Mouse (Mus musculus) Patski (cell line): Measurements from ENCODE around the gene Sbsn. TPM values are rescaled to one million over a fixed set of nuclear protein-coding genes. Genes with fewer than 3 reads are reported as not detected.

Source experiments
- ATAC-seq: fragments of 100-300 bp; one replicate; pipeline ENCODE4 v1.8.0; 2021
- CTCF ChIA-PET: fragments of 350-600 bp; sonication (Branson Sonifier 250); formaldehyde crosslinking; loops from one replicate; lab custom pipeline; 2022; ENCODE audit warnings: inconsistent platforms; lab: Charles Lee
- POLR2A ChIA-PET: fragments of 350-600 bp; sonication (Branson Sonifier 250); formaldehyde crosslinking; loops from one replicate; lab custom pipeline; 2022; ENCODE audit warnings: antibody characterized with exemption, inconsistent platforms; lab: Charles Lee
- DNase-seq: peaks from one replicate; pipeline ENCODE4 v3.0.0-alpha.2; 2011; ENCODE audit warnings: low read depth, low spot score
- H3K27me3 ChIP-seq: fragments of 371-371 bp; one replicate; pipeline ENCODE4 v1.5.1; 2021
- CTCF ChIP-seq: fragments of 100-300 bp; IDR thresholded peaks from one replicate; pipeline ENCODE4 v1.5.1; 2021
- in situ Hi-C: fragments of 300-500 bp; cut with MboI; formaldehyde crosslinking; loops from 3 replicates; pipeline ENCODE4 v1.11.1; 2018; ENCODE audit warnings: low pct_unique_long_range_greater_than_20kb, mixed read lengths
- polyA plus RNA-seq: library from polyadenylated mRNA; unstranded; gene quantifications from one replicate; pipeline ENCODE4 v1.2.3, GENCODE M21; 2021

Gene Sbsn
- 8.5 TPM for polyA plus RNA-seq

DNA sequence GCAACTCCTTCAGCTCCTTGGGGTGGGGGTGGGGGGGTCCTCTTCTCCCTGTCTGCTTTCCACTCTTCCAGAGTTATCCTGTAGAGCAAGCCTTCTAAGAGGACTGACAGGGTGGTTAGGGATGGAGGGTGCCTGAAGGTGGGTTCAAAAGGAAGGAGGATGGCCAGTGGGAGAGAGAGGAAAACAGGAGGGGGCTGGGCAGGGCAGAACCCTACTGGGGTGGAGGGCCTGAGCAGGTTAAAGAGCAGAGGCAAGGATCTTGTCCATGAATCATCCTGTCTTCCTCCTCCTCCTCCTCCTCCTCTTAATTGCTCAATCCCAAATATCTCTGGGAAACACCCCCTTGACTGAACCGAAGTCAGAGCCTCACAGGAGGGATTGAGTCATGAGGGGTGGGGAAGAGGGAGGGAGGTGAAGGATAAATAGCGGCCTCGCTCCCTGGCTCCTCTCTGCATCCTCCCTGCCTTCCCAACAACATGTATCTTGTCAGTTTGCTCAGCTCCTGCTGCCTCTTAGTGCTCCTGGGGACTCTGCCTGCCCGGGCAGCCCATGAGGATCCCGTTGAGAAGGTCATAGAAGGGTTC lies at the start of gene Sbsn:
Gene Sbsn, plus strand, starts transcription at position 386 of the 584 bp plus-strand sequence.
- CTCF ChIA-PET: no interaction called here
- in situ Hi-C loops: no loop called here
- no peak for ATAC-seq
- no peaks in the 10 kb centered on the region for H3K27me3 ChIP-seq
- POLR2A ChIA-PET: interaction anchor here (0.8 kb wide), 1 partner anchor 20 kb away, joined by 4 read pairs; no protein-coding TSS in a partner anchor
- DNase-seq: no peak
- no peak for TF ChIP-seq CTCF

DNA sequence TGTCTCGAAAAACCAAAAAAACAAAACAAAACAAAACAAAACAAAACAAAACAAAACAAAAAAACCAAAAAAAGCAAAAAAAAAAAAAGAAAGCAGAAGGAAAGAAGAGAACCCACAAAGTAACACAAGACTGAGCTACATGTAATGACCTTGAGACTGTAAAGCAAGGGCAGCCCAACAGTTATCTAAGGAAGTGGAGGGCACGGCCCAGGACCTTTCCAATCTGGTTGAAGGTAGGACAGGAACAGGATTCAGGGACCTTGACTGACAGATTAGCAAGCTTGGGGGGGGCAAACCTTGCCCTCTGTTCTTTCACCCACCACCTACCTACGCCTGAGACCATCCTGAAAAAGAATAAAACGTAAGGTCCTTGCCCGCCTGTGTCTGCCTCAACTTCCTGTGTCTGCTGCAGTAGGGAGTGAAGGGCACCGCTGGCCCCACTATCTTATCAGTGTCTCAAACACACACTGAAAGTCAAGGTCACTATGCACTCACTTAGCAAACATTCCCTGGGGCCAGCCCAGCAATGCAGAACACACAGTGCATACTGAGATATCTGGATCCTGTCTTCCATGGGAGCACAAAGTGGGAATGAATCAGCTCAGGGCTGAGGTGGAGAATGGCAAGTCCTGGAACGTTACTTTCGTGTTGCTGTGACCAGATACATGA lies 44.9 kb upstream of the Sbsn start:
- no peak for TF ChIP-seq CTCF
- no peak for ATAC-seq
- DNase-seq: no peak
- POLR2A ChIA-PET: no interaction called here
- in situ Hi-C loops: no loop called here
- CTCF ChIA-PET: no interaction called here
- H3K27me3 ChIP-seq: peaks cover 18% of the 10 kb centered on the region

DNA sequence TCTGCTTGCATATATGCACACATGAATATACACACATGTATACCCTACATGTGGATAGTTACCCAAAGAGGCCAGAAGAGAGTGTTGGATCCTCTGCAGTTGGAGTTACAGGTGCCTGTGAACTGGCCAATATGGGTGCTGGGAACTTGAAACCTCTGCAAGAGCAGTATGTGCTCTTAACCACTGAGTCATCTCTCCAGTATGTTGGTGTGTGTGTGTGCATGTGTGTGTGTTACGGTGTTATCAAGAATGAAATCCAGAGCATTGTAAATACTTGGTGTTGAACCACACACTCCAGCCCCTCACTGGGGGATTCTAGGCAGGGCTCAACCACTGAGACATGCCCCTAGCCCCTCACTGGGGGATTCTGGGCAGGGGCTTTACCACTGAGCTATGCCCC lies 43.8 kb upstream of the Sbsn start:
- no peak for ATAC-seq
- no peak for TF ChIP-seq CTCF
- POLR2A ChIA-PET: no interaction called here
- in situ Hi-C loops: no loop called here
- CTCF ChIA-PET: interaction anchor here (1.5 kb wide), 1 partner anchor 41 kb away, joined by 4 read pairs; no protein-coding TSS in a partner anchor
- H3K27me3 ChIP-seq: peaks cover 18% of the 10 kb centered on the region
- DNase-seq: no peak

DNA sequence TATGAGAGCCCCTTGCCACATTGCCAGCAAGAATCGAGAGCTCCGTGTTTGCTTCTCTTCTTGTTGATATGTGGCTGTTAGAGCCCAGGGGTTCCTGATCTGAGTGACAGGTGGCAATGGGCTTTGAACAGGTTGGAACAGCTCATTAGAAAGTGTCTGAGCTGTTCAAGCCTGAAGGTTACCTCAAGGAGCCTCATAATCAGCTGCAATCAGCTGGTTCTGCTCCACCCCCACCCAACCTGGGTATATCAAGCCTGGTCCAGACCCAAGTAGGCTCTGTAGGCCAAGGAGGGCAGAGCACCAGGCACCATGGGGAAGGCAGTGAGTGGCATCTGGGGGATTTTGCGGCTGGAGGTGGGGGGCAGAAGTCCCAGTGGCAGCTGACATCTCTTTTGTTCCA lies 39.3 kb upstream of the Sbsn start, which contains the start of gene Atp4a:
Gene Atp4a, plus strand, starts transcription at position 268 of the 400 bp plus-strand sequence.
- ChIA-PET CTCF (no interaction called here), POLR2A (no interaction called here)
- no peak for TF ChIP-seq CTCF
- in situ Hi-C loops: no loop called here
- DNase-seq (no peak), ATAC-seq (no peak)
- peaks cover 29% of the 10 kb centered on the region for H3K27me3 ChIP-seq

DNA sequence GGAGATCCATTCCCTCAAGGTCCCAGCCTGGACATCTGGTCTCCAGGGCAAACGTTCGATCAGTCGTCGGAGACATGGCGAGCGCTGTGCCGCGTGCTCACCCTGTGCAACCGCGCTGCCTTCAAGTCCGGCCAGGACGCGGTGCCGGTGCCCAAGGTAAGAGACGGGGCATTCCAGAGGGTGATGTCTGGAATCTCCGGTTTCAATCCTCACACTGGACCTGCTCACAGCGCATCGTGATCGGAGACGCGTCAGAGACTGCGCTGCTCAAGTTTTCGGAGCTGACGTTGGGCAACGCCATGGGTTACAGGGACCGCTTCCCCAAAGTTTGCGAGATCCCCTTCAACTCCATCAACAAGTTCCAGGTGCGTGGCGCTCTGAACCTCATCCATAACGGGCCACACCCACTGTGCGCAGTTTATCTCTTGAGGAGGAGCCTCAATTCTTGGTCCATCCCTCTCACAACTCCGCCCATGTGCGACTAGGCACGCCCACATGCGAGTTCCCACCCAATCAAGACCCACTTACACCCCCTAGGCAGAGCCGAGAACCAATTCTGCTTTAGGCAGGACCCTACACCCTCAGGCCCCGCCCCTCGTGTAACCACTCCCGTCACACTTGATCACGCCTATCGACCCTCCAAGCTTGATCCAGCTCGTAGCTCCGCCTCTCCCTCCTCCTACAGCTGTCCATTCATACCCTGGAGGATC lies 34.1 kb upstream of the Sbsn start:
- peaks cover 20% of the 10 kb centered on the region for H3K27me3 ChIP-seq
- in situ Hi-C loops: no loop called here
- ChIA-PET CTCF (no interaction called here), POLR2A (no interaction called here)
- ATAC-seq (peak; percentile 15), DNase-seq (no peak)
- TF ChIP-seq CTCF: no peak

DNA sequence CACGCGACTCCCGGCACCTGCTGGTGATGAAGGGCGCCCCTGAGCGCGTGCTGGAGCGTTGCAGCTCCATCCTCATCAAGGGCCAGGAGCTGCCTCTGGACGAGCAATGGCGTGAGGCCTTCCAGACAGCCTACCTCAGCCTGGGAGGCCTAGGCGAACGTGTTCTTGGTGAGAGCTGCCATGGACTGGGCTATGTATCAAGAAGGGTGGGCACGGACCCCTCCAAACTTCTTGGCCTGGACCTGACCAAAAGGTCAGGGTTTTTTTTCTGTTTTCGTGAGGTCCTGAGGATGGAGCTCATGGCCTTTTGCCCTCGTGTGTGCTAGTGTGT lies 33.6 kb upstream of the Sbsn start:
- ATAC-seq: no peak
- TF ChIP-seq CTCF: no peak
- ChIA-PET POLR2A (no interaction called here), CTCF (no interaction called here)
- peaks cover 20% of the 10 kb centered on the region for H3K27me3 ChIP-seq
- DNase-seq: no peak
- in situ Hi-C loops: no loop called here

DNA sequence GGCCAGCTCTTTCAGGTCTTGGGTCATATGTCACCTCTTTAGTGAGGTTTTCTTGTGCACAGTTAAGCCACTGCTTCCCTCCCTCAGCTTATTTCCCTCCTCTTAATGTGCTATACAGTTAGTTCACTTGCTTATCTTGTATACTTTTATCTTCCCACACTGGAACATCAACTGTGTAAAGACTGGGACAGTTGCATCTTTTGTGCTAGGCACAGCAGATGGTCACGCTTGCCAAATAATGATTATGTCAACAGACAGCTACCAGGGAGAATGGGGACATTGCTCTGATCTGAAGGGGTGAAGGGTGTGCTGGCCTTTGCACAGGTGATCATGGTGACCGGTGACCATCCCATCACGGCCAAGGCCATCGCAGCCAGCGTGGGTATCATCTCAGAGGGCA lies 31.6 kb upstream of the Sbsn start:
- in situ Hi-C loops: no loop called here
- POLR2A ChIA-PET: no interaction called here
- ATAC-seq: no peak
- TF ChIP-seq CTCF: no peak
- CTCF ChIA-PET: no interaction called here
- H3K27me3 ChIP-seq: peaks cover 16% of the 10 kb centered on the region
- DNase-seq: no peak

DNA sequence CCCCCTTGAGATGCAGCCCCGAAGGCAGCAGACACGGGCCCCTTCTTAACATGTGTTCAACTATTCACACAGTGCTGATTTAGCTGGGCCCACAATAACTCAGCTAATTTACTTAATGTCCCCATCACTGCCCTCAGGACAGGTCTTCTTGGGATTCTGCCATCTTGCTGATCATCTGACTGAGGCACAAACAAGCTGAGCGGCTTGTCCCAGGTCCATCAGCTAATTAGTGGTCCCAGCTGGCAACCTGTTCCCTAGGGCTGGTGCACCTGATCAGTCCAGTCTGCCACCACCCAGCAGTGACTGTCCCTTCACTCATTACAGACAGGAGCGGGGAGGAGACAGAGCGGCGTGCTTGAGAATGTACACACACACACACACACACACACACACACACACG lies 30.0 kb upstream of the Sbsn start:
- ChIA-PET POLR2A (no interaction called here), CTCF (no interaction called here)
- ATAC-seq (no peak), DNase-seq (no peak)
- no peak for TF ChIP-seq CTCF
- in situ Hi-C loops: no loop called here
- H3K27me3 ChIP-seq: peaks cover 7% of the 10 kb centered on the region

DNA sequence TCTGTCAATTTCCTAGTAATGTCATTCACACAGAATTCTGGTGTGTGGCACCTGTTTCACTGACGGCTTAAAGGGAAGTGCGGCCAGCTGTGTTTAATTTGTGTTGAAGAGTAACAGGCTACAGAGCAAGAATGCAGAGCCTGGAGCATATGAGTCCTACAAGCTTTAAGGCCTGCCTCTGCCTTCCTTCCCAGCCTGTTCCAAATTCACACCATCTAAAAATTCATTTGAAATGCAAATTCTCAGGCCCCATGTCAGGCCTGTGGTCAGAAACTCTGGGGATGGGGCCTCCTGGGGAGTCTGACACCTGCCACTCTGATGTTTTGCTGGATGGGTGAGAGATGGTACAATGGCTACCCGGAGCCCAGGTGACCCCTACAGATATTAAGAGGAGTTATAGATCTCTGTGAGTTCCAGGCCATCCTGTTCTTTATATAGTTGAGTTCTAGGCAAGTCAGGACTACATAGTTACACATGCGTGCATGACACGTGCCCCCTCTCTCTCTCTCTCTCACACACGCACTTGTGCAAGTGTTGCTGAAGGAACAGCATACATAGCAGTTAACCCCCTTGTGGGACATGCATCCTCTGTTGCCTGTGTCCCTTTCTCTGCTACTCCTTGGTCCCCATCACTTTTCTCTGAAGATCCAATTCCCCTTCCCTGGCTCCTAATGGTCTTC lies 27.9 kb upstream of the Sbsn start:
- ChIA-PET CTCF (no interaction called here), POLR2A (no interaction called here)
- in situ Hi-C loops: no loop called here
- no peak for ATAC-seq
- H3K27me3 ChIP-seq: no peaks in the 10 kb centered on the region
- no peak for TF ChIP-seq CTCF
- DNase-seq: no peak

DNA sequence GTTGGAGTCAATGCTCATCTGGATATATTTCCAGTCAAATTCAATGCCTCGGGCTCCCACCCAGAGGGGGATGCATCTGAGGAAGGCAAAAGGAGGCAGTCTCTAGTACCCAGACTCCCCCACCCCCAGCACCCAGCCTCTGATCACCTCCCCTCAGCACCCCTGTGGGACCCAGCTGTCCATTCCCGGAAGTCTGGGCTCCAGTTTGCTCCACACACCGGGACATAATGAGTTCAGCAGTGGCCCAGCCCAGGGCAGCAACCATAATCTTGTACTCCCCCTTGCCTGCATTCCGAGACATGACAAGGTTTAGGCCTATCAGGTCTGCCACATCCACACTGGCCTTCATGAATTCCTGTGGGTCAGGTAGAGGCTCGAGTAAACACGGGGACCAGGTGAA lies 23.1 kb upstream of the Sbsn start:
- H3K27me3 ChIP-seq: no peaks in the 10 kb centered on the region
- DNase-seq (no peak), ATAC-seq (no peak)
- in situ Hi-C loops: no loop called here
- no peak for TF ChIP-seq CTCF
- ChIA-PET CTCF (no interaction called here), POLR2A (no interaction called here)
